In the genomic region with DNA sequence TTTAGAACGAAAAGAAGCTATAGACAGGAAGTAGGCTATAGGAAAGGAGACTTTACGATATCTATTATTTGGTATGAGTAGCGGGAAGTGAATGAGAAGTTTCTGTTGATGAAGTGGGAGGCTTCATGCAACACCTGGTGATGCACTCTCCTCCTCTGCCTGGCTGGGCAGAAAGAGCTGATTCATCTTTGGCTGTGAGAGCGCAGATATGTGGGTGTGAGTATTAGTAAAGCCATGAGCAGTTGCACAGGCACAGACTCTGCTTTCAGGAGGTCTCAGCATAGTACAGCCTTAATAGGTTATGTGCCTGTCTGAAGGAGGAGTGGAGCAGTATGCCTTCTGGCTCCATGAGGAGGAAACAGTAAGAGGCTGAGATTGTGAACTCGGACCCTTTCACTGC, we compare ENCODE assay signal across 20 mouse cellular contexts.
"Had no signal": no experiment of that assay in that cellular context is flagged by ENCODE, and none has a peak within 500 bp of the region (broad histone marks: within the 10 kb centered on the region; RNA-seq: fewer than 3 reads in every experiment).

No protein-coding gene starts in this region.

- DNase-seq: kidney, adult 2 months; kidney, postnatal 10 days; kidney, postnatal 4 days; liver; liver, postnatal 0 days; lung, embryonic 14.5 days; spleen, adult 18-20 months; thymus, adult 18-20 months; thymus, postnatal 36 days had no signal

- H3K27me3 ChIP-seq: limb, embryonic 13.5 days; midbrain, embryonic 12.5 days; midbrain, embryonic 15.5 days; neural tube, embryonic 12.5 days; neural tube, embryonic 15.5 days; stomach, embryonic 15.5 days had no signal

- H3K9me3 ChIP-seq: limb, embryonic 10.5 days; limb, embryonic 13.5 days; midbrain, embryonic 12.5 days; midbrain, embryonic 15.5 days; neural tube, embryonic 12.5 days; neural tube, embryonic 15.5 days; stomach, embryonic 15.5 days had no signal

- H3K27ac ChIP-seq: limb, embryonic 10.5 days; limb, embryonic 13.5 days; liver, embryonic 14.5 days; macrophage; midbrain, embryonic 12.5 days; midbrain, embryonic 15.5 days; neural tube, embryonic 12.5 days; neural tube, embryonic 15.5 days; stomach, embryonic 15.5 days had no signal

- H3K4me3 ChIP-seq: limb, embryonic 10.5 days; limb, embryonic 13.5 days; midbrain, embryonic 12.5 days; midbrain, embryonic 15.5 days; neural tube, embryonic 12.5 days; neural tube, embryonic 15.5 days; stomach, embryonic 15.5 days had no signal

- H3K9ac ChIP-seq: limb, embryonic 13.5 days; liver, embryonic 14.5 days; liver, postnatal 0 days; lung, embryonic 14.5 days; midbrain, embryonic 12.5 days; midbrain, embryonic 15.5 days; neural tube, embryonic 12.5 days; neural tube, embryonic 15.5 days; stomach, embryonic 15.5 days had no signal

- H3K4me2 ChIP-seq: limb, embryonic 13.5 days; lung, embryonic 14.5 days; midbrain, embryonic 12.5 days; midbrain, embryonic 15.5 days; neural tube, embryonic 12.5 days; neural tube, embryonic 15.5 days; stomach, embryonic 15.5 days had no signal

- H3K36me3 ChIP-seq: limb, embryonic 10.5 days; limb, embryonic 13.5 days; midbrain, embryonic 12.5 days; midbrain, embryonic 15.5 days; neural tube, embryonic 12.5 days; neural tube, embryonic 15.5 days; stomach, embryonic 15.5 days had no signal

- ATAC-seq: intestine, postnatal 0 days; liver, postnatal 0 days; lung, postnatal 0 days; midbrain, embryonic 15.5 days had no signal

- H3K4me1 ChIP-seq: limb, embryonic 10.5 days; limb, embryonic 13.5 days; midbrain, embryonic 12.5 days; midbrain, embryonic 15.5 days; neural tube, embryonic 12.5 days; neural tube, embryonic 15.5 days; stomach, embryonic 15.5 days had no signal
